Mouse (Mus musculus): ENCODE results near the gene Tomm6. TPM values are rescaled to one million over a fixed set of nuclear protein-coding genes. Genes with fewer than 3 reads are reported as not detected.
"Not testable (repeated sequence)": the region's sequence is repeated elsewhere in the genome, so short reads cannot be mapped to it uniquely, and the experiment has no call there.

Gene Tomm6
- total RNA-seq, 2 experiments from 2014 or later: 218 to 227 TPM

DNA sequence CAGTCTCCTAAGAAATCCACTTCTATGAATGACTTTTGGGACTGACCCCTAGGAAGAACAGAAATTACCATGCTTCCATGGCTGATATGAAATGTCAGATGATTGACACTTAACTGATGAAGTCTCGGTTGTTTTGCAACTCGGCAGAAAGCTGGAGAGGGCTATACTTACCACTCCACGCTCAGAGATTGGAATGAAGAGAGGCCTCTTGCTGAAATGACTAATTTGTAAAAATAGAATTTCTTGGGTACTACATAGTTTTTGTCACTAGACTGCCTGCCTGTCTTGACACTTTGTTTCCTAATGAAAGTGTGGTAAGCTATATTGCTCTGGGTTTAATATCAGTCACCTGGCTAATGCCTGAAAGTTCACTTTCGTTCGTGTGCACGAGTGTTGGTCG lies 23.7 kb downstream of the Tomm6 start:
- intact Hi-C loops (cut with DNase I): no loop called here

DNA sequence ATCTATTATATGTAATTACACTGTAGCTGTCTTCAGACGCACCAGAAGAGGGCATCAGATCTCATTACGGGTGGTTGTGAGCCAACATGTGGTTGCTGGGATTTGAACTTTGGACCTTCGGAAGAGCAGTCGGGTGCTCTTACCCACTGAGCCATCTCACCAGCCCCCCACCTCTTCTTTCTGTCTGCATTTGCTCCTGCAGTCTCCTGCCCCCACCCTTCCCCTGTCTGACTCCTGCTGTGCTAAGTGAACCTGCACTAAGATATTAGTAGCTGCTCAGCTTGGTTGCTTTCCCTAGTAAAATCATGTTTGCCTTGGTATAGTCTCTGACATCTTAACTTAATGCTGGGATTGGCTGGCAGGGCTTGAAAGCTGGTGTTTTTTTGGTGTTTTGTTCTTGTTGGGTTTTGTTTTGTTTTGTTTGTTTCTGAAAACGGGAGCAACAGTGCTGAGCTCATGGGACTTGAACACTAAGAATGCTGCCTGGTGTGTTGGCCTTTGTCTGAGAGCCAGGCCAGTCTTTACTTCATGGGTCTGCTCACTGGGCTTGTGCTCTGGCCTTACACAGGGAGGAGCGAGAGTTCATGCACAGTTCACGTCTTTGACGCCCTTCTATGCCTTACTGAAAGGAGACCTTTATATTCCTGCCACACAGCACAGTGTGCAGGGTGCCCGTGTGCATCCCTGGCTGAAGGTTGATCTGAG lies 25.0 kb downstream of the Tomm6 start:
- DNase-seq (ENCODE audit: low spot score in 2 of 2): no peak
- intact Hi-C loops (cut with DNase I): no loop called here

More for the DNA sequence above, 23.7 kb downstream of the Tomm6 start:
- no peak for DNase-seq (ENCODE audit: low spot score in 2 of 2)

DNA sequence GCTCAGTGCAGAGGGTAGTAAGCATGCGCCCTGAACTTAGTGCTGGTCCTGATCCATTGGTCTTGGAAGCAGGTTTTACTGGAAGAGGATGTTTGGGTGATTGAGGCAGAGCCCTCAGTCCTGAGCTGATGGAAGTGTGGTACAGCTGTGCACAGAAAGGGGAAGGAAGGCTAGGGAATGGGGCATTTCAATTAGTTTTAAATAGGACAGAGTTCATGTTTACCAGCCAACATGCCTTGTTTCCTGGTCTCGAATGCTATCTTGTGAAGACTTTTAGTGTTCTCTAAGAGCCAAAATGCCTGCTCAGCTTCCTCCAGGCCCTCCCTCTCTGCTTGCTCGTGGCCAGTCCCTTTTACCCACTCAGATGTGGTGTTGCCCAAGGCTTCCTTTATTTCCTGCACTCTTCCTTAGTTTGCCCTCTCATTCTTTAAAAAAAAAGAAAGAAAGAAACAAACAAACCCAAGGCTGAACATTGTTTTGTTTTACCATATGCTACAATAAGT lies 29.4 kb downstream of the Tomm6 start:
- DNase-seq (ENCODE audit: low spot score in 2 of 2): no peak
- intact Hi-C loops (cut with DNase I): no loop called here

GRCm38 (mm10) chr17:47657901-47658300 lies 30.3 kb downstream of the Tomm6 start:
- intact Hi-C loops (cut with DNase I): no loop called here
- DNase-seq (ENCODE audit: low spot score in 2 of 2): no peak

- DNase-seq (ENCODE audit: low spot score in 2 of 2): no peak
- intact Hi-C loops (cut with DNase I): no loop called here
Observed at GRCm38 (mm10) chr17:47655697-47656096, 32.5 kb downstream of the Tomm6 start.

DNA sequence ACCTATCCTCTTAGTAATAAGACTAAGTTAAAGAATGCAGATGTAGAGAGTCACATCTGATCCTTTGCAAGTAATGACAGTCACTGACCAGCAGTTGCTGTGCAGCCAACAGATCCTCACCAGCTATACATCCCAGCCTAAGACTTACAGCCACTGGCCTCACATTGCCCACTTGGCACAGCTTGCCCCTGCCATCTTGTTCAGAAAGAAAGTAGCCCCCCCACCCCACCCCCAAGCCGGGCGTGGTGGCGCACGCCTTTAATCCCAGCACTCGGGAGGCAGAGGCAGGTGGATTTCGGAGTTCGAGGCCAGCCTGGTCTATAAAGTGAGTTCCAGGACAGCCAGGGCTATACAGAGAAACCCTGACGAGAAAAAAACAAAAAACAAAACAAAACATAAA lies 33.8 kb downstream of the Tomm6 start:
- DNase-seq (ENCODE audit: low spot score in 2 of 2); intact Hi-C loops (cut with DNase I): not testable (repeated sequence)

GRCm38 (mm10) chr17:47651953-47652352 lies 36.2 kb downstream of the Tomm6 start:
- no peak for DNase-seq (ENCODE audit: low spot score in 2 of 2)
- intact Hi-C loops (cut with DNase I): no loop called here

DNA sequence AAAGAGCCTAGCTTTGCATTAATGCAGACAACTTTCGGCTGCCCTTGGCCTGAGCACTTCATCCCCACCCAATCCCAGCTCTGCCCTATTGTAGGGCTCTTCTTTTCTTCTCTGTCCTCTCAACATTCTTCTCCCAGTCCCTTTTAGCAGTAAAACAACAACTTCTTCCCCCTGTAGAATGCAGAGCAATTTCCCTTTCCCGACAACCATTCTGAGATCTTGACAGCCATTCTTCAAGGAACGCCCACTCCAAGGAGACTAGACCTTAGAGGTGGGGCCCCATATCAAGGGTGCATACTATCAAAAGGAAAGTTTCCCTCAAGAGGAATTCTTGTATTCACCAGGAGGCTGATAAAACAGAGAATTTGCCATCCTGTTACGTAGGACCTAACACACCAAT lies 39.2 kb downstream of the Tomm6 start:
- intact Hi-C loops (cut with DNase I): no loop called here
- DNase-seq (ENCODE audit: low spot score in 2 of 2): no peak

GRCm38 (mm10) chr17:47646683-47647082 lies 41.5 kb downstream of the Tomm6 start:
- intact Hi-C loops (cut with DNase I): no loop called here
- peak; percentile 63 to 84 for DNase-seq (ENCODE audit: low spot score in 2 of 2)

- intact Hi-C loops (cut with DNase I): loop anchor here (5.0 kb wide), 1 partner anchor 34 kb away; no protein-coding TSS in a partner anchor
- no peak for DNase-seq (ENCODE audit: low spot score in 2 of 2)
Observed at GRCm38 (mm10) chr17:47642992-47643391, 45.2 kb downstream of the Tomm6 start.

Other genes starting within 250 kb of the Tomm6 start
- 10 to 100 TPM; 14.6 to 17.1 TPM for gene Taf8, start 186.1 kb downstream of the Tomm6 start, total RNA-seq (2021)
- gene Ccnd3, start 183.3 kb downstream of the Tomm6 start, total RNA-seq (2021): 10 to 100 TPM; 30.1 to 30.7 TPM
- 10 to 100 TPM; 21.0 to 21.1 TPM for gene Bysl, start 76.9 kb downstream of the Tomm6 start, total RNA-seq (2021)
- 10 to 100 TPM; 20.8 to 28.9 TPM for gene Med20, start 76.8 kb downstream of the Tomm6 start, total RNA-seq (2021)
- 1 to 10 TPM; 5.8 to 7.4 TPM for gene Gm20517, start 76.8 kb downstream of the Tomm6 start, total RNA-seq (2021)
- gene Usp49, start 57.7 kb downstream of the Tomm6 start, total RNA-seq (2021): 10 to 100 TPM in 1 of 2 experiments, 1 to 10 TPM in 1; 9.0 to 10.4 TPM
- 10 to 100 TPM; 23.4 to 26.1 TPM for gene Frs3, start 644 bp upstream of the Tomm6 start, total RNA-seq (2021)
- 1 to 10 TPM; 4.7 to 5.3 TPM for gene Gm21981, start 6.1 kb upstream of the Tomm6 start, total RNA-seq (2021)
- gene Prickle4, start 6.3 kb upstream of the Tomm6 start, total RNA-seq (2021): 1 to 10 TPM; 5.0 to 5.5 TPM
- not detected for gene Pgc, start 38.5 kb upstream of the Tomm6 start, total RNA-seq (2021)
- gene Tfeb, start 48.6 kb upstream of the Tomm6 start, total RNA-seq (2021): 10 to 100 TPM in 1 of 2 experiments, 1 to 10 TPM in 1; 8.0 to 13.3 TPM
- 1 to 10 TPM in 1 of 2 experiments, under 1 TPM in 1; 0.77 to 1.6 TPM for gene Mdfi, start 146.3 kb upstream of the Tomm6 start, total RNA-seq (2021)
- 10 to 100 TPM; 43.1 to 55.1 TPM for gene Foxp4, start 236.3 kb upstream of the Tomm6 start, total RNA-seq (2021)